ENCODE assay signal across 21 mouse cellular contexts in genomic region chr2:158066456-158066855, GRCm38 (mm10). TPM values are rescaled to one million over a fixed set of nuclear protein-coding genes. Genes with fewer than 3 reads are reported as not detected.
DNase-seq lines count a peak whose midpoint lies in the region; ATAC-seq and TF ChIP-seq lines count a peak whose summit lies in the region.
"Had no signal": no experiment of that assay in that cellular context is flagged by ENCODE, and none has a peak within 500 bp of the region (broad histone marks: within the 10 kb centered on the region; RNA-seq: fewer than 3 reads in every experiment).

No protein-coding gene starts in this region.

- H3K4me3 ChIP-seq in heart, embryonic 13.5 days: no peak overlapping the region
- no peak overlapping the region for H3K4me3 ChIP-seq in CH12.LX (replicated peaks in 1 of 3; ENCODE audit: low read depth in 2 of 3, low read length in 2 of 3, poor library complexity in 1 of 3)
- no peak overlapping the region for H3K4me3 ChIP-seq in embryonic facial prominence, embryonic 14.5 days (ENCODE audit: low read depth, low read length)
- H3K4me3 ChIP-seq in midbrain, embryonic 15.5 days: no peak overlapping the region
- H3K4me3 ChIP-seq: erythroblast, embryonic 14.5 days; hindbrain, embryonic 10.5 days; limb, embryonic 15.5 days; neural tube, embryonic 15.5 days had no signal

- peak overlapping the region; percentile 49 for H3K4me2 ChIP-seq in heart, embryonic 13.5 days
- peak overlapping the region; percentile 25; the same call in 1 of the 2 replicates for H3K4me2 ChIP-seq in CH12.LX (ENCODE audit: insufficient read depth, low read depth, poor library complexity, severe bottlenecking)
- no peak overlapping the region for H3K4me2 ChIP-seq in embryonic facial prominence, embryonic 14.5 days (ENCODE audit: low read depth, low read length)
- no peak overlapping the region for H3K4me2 ChIP-seq in midbrain, embryonic 15.5 days
- H3K4me2 ChIP-seq: limb, embryonic 15.5 days; midbrain, embryonic 11.5 days; neural tube, embryonic 15.5 days had no signal

- DNase-seq in gastrocnemius, adult 18-20 months (ENCODE audit: low spot score): peak; percentile 46
- no peak for DNase-seq in gastrocnemius, postnatal 10 days
- DNase-seq in heart, adult 18-20 months: no peak
- peak; percentile 54 for DNase-seq in CH12.LX (ENCODE audit: extremely low read depth)
- peak; percentile 81 for DNase-seq in embryonic facial prominence, embryonic 14.5 days (ENCODE audit: low spot score)
- DNase-seq in lung, postnatal 14 days: no peak
- DNase-seq: cerebellum, adult 9-11 months; kidney, adult 9 months; lung, adult 18-20 months; right cerebral cortex, postnatal 25 days had no signal

- TF ChIP-seq EP300 in CH12.LX (IDR thresholded peaks at IDR 0.05; ENCODE audit: low read length): no peak

- ATAC-seq in heart, embryonic 13.5 days (ENCODE audit: extremely low read depth, insufficient number of reproducible peaks, low FRiP score, low TSS enrichment): peak; percentile 48; the same call in 1 of the 2 replicates
- ATAC-seq in embryonic facial prominence, embryonic 14.5 days (ENCODE audit: low read depth): peak; percentile 74; the same call in 1 of the 2 replicates
- no peak for ATAC-seq in midbrain, embryonic 15.5 days (replicated peaks)
- ATAC-seq: inflammation-experienced regulatory T-cells, adult 6 months had no signal

- no peaks in the 10 kb centered on the region for H3K9me3 ChIP-seq in heart, embryonic 13.5 days
- H3K9me3 ChIP-seq in CH12.LX (replicated peaks; ENCODE audit: low read length): no peaks in the 10 kb centered on the region
- H3K9me3 ChIP-seq in embryonic facial prominence, embryonic 14.5 days (ENCODE audit: control insufficient read depth, low read length): no peaks in the 10 kb centered on the region
- no peaks in the 10 kb centered on the region for H3K9me3 ChIP-seq in midbrain, embryonic 15.5 days
- H3K9me3 ChIP-seq: G1E; hindbrain, embryonic 10.5 days; limb, embryonic 15.5 days; neural tube, embryonic 15.5 days had no signal

- no peak for TF ChIP-seq POLR2A in CH12.LX (IDR thresholded peaks at IDR 0.05; ENCODE audit: low read depth, low read length)

- peaks cover 57% of the 10 kb centered on the region for H3K36me3 ChIP-seq in heart, embryonic 13.5 days
- peaks cover 36 to 71% of the 10 kb centered on the region in 2 experiments for H3K36me3 ChIP-seq in CH12.LX (replicated peaks in 1 of 2; ENCODE audit: control insufficient read depth in 1 of 2, insufficient read depth in 1 of 2, low read length in 1 of 2)
- H3K36me3 ChIP-seq in embryonic facial prominence, embryonic 14.5 days (ENCODE audit: control insufficient read depth, insufficient read depth, low read length): peaks cover 46% of the 10 kb centered on the region
- 0 out of 2 replicates have a peak, but pooled peaks cover 5% of the 10 kb centered on the region for H3K36me3 ChIP-seq in midbrain, embryonic 15.5 days (replicated peaks)

- dilution Hi-C loops in CH12.LX (cut with MboI; ENCODE audit: extremely low pct_ligation_motif_present, extremely low pct_unique_long_range_greater_than_20kb, low sequenced_read_pairs): no loop called here

- no peaks in the 10 kb centered on the region for H3K79me2 ChIP-seq in CH12.LX (replicated peaks; ENCODE audit: control insufficient read depth, extremely low read depth, insufficient read depth, poor library complexity, severe bottlenecking)

- no peak for TF ChIP-seq CTCF in CH12.LX (conservative IDR thresholded peaks at IDR 0.05 in 1 of 2, IDR thresholded peaks at IDR 0.05 in 1 of 2; ENCODE audit: low read depth in 2 of 2, low read length in 2 of 2)

- peak overlapping the region; percentile 93 for H3K27ac ChIP-seq in heart, embryonic 13.5 days (replicated peaks)
- no peak overlapping the region; the same call in 1 of the 2 replicates for H3K27ac ChIP-seq in CH12.LX (ENCODE audit: insufficient read depth, low read depth)
- peak overlapping the region; percentile 54 for H3K27ac ChIP-seq in embryonic facial prominence, embryonic 14.5 days (replicated peaks; ENCODE audit: low read depth, low read length)
- no peak overlapping the region for H3K27ac ChIP-seq in midbrain, embryonic 15.5 days
- H3K27ac ChIP-seq: hindbrain, embryonic 10.5 days; limb, embryonic 15.5 days; macrophage; neural tube, embryonic 15.5 days; stomach, postnatal 0 days had no signal

- H3K9ac ChIP-seq in heart, embryonic 13.5 days: peak overlapping the region; percentile 61
- 0 out of 2 replicates have a peak overlapping the region, but pooled peaks have one; percentile 26 for H3K9ac ChIP-seq in CH12.LX (ENCODE audit: insufficient read depth, low read depth)
- peak overlapping the region; percentile 22; the same call in 1 of the 2 replicates for H3K9ac ChIP-seq in embryonic facial prominence, embryonic 14.5 days (ENCODE audit: low read depth, low read length)
- H3K9ac ChIP-seq in midbrain, embryonic 15.5 days: no peak overlapping the region
- H3K9ac ChIP-seq: limb, embryonic 15.5 days; neural tube, embryonic 15.5 days had no signal

- H3K27me3 ChIP-seq in heart, embryonic 13.5 days (replicated peaks): no peaks in the 10 kb centered on the region
- no peaks in the 10 kb centered on the region for H3K27me3 ChIP-seq in CH12.LX (replicated peaks)
- no peaks in the 10 kb centered on the region for H3K27me3 ChIP-seq in embryonic facial prominence, embryonic 14.5 days (replicated peaks; ENCODE audit: control insufficient read depth, insufficient read depth, low read length)
- H3K27me3 ChIP-seq in midbrain, embryonic 15.5 days (replicated peaks): no peaks in the 10 kb centered on the region
- H3K27me3 ChIP-seq: limb, embryonic 15.5 days; neural tube, embryonic 15.5 days had no signal

- in situ Hi-C loops in CH12.LX (cut with MboI; ENCODE audit: low pct_ligation_motif_present, low pct_unique_long_range_greater_than_20kb, low sequenced_read_pairs): no loop called here

- no peak for TF ChIP-seq RAD21 in CH12.LX (IDR thresholded peaks at IDR 0.05; ENCODE audit: low read depth, low read length)

- H3K4me1 ChIP-seq in heart, embryonic 13.5 days: peaks cover 60% of the 10 kb centered on the region
- H3K4me1 ChIP-seq in CH12.LX (ENCODE audit: control insufficient read depth in 1 of 2, insufficient read depth in 2 of 2): peaks cover 4 to 56% of the 10 kb centered on the region in 2 experiments; a peak in 2 of 4 replicates
- peaks cover 5% of the 10 kb centered on the region; the same call in 1 of the 2 replicates for H3K4me1 ChIP-seq in embryonic facial prominence, embryonic 14.5 days (ENCODE audit: control insufficient read depth, insufficient read depth, low read length)
- H3K4me1 ChIP-seq in midbrain, embryonic 15.5 days: no peaks in the 10 kb centered on the region
- H3K4me1 ChIP-seq: hindbrain, embryonic 10.5 days had no signal

TF ChIP-seq in CH12.LX, 34 proteins besides CTCF, POLR2A, EP300 and RAD21:
- TF ChIP-seq CHD1 (IDR thresholded peaks at IDR 0.05; ENCODE audit: low read depth, low read length) (no peak), MEF2A (IDR thresholded peaks at IDR 0.05; ENCODE audit: borderline replicate concordance, low read depth, low read length) (peak; percentile 86; the same call in 1 of the 2 replicates)

RNA-seq across cellular contexts. Expression of gene Rprd1b, which starts 38.2 kb away (rescaled TPM):
- total RNA-seq in gastrocnemius, adult 18-20 months (2021): 10 to 100 TPM; 23.2 to 29.3 TPM
- total RNA-seq in gastrocnemius, postnatal 10 days (2021): 10 to 100 TPM; 28.2 to 33.0 TPM
- polyA plus RNA-seq in heart, embryonic 13.5 days (2015; fragmentation: Nextera tagmentation; extraction: Ambion mirVana): 26.7 and 27.4 TPM in 2 replicates
- total RNA-seq in heart, adult 18-20 months (2021): 10 to 100 TPM; 26.1 to 33.0 TPM
- total RNA-seq in CH12.LX (2012; rRNA removed) (11.8 and 15.6 TPM in 2 replicates), CH12.LX (2014; rRNA removed) (16.4 and 16.5 TPM in 2 replicates)
- polyA plus RNA-seq in CH12.LX (2012; ENCODE audit: insufficient read length, low read depth): 30.6 and 33.1 TPM in 2 replicates
- 32.8 and 37.5 TPM in 2 replicates for polyA plus RNA-seq in embryonic facial prominence, embryonic 14.5 days (2014; fragmentation: Nextera tagmentation; extraction: Ambion mirVana)
- polyA plus RNA-seq in midbrain, embryonic 15.5 days (2015; fragmentation: Nextera tagmentation; extraction: Ambion mirVana): 34.7 and 36.6 TPM in 2 replicates

RNA-seq across cellular contexts. Expression of gene Tti1, which starts 38.2 kb away (rescaled TPM):
- total RNA-seq in gastrocnemius, adult 18-20 months (2021): 10 to 100 TPM; 19.3 to 25.4 TPM
- total RNA-seq in gastrocnemius, postnatal 10 days (2021): 10 to 100 TPM; 15.7 to 16.6 TPM
- polyA plus RNA-seq in heart, embryonic 13.5 days (2015; fragmentation: Nextera tagmentation; extraction: Ambion mirVana): 22.1 and 24.5 TPM in 2 replicates
- 10 to 100 TPM; 25.8 to 27.1 TPM for total RNA-seq in heart, adult 18-20 months (2021)
- total RNA-seq in CH12.LX (2012; rRNA removed) (26.3 and 27.2 TPM in 2 replicates), CH12.LX (2014; rRNA removed) (18.0 and 19.8 TPM in 2 replicates)
- polyA plus RNA-seq in CH12.LX (2012; ENCODE audit: insufficient read length, low read depth): 19.7 and 22.5 TPM in 2 replicates
- 17.0 and 22.0 TPM in 2 replicates for polyA plus RNA-seq in embryonic facial prominence, embryonic 14.5 days (2014; fragmentation: Nextera tagmentation; extraction: Ambion mirVana)
- polyA plus RNA-seq in midbrain, embryonic 15.5 days (2015; fragmentation: Nextera tagmentation; extraction: Ambion mirVana): 17.4 and 19.5 TPM in 2 replicates

Comparison
In these comparisons a context has a peak if more than half of its experiments do, and no peak if none do; other contexts are left out.
1. DNase-seq: peak in gastrocnemius, adult 18-20 months (single experiment), CH12.LX (single experiment) and embryonic facial prominence, embryonic 14.5 days (single experiment); none in gastrocnemius, postnatal 10 days (single experiment), heart, adult 18-20 months (0 of 2) and lung, postnatal 14 days (single experiment).
2. H3K27ac ChIP-seq: peak in heart, embryonic 13.5 days (single experiment) and embryonic facial prominence, embryonic 14.5 days (single experiment); none in CH12.LX (single experiment) and midbrain, embryonic 15.5 days (single experiment).
3. H3K4me2 ChIP-seq: peak in heart, embryonic 13.5 days (single experiment) and CH12.LX (single experiment); none in embryonic facial prominence, embryonic 14.5 days (single experiment) and midbrain, embryonic 15.5 days (single experiment).